Mouse (Mus musculus): ENCODE measurements at regions not wholly inside any gene's neighbourhood (a gene's known extent, or its start where the extent isn't known, plus 50 kb on each side); places are given as distances from the start of the nearest gene placed in this dataset.

- Histone ChIP-seq H3K27ac (no peak overlapping the region), H3K27me3 (no peaks in the 10 kb centered on the region), H3K4me2 (no peak overlapping the region), H3K4me3 (replicated peaks) (no peak overlapping the region), H3K9me3 (replicated peaks) (no peaks in the 10 kb centered on the region), H3K9ac (no peak overlapping the region), H3K4me1 (peaks cover 8% of the 10 kb centered on the region; the same call in 1 of the 2 replicates), H3K36me3 (no peaks in the 10 kb centered on the region)
- WGBS = 47% methylated on average over 4 of the region's 4 CpGs
- no peak for ATAC-seq (replicated peaks; ENCODE audit: low FRiP score)
These were observed 65.3 kb upstream of the Adamts5 start for GRCm38 (mm10) chr16:85966892-85967444.

- no peak overlapping the region for H3K4me2 ChIP-seq
- ATAC-seq (replicated peaks; ENCODE audit: low FRiP score) = no peak
- no peaks in the 10 kb centered on the region for H3K36me3 ChIP-seq
- no peak overlapping the region for H3K27ac ChIP-seq
- 78% methylated on average over 4 of the region's 4 CpGs for WGBS
- no peak overlapping the region for H3K4me3 ChIP-seq (replicated peaks)
- no peak overlapping the region for H3K9ac ChIP-seq
- no peaks in the 10 kb centered on the region for H3K27me3 ChIP-seq
- H3K9me3 ChIP-seq (replicated peaks) = no peaks in the 10 kb centered on the region
- H3K4me1 ChIP-seq = peaks cover 8% of the 10 kb centered on the region; the same call in 1 of the 2 replicates
These were observed 64.6 kb upstream of the Adamts5 start for GRCm38 (mm10) chr16:85966251-85966650.

- peak overlapping the region; percentile 70; the same call in 1 of the 2 replicates for H3K27ac ChIP-seq
- no peaks in the 10 kb centered on the region for H3K36me3 ChIP-seq
- no peak overlapping the region for H3K4me2 ChIP-seq
- H3K4me1 ChIP-seq = peaks cover 8% of the 10 kb centered on the region; the same call in 1 of the 2 replicates
- no peaks in the 10 kb centered on the region for H3K27me3 ChIP-seq
- 68% methylated on average over 2 of the region's 2 CpGs for WGBS
- no peak overlapping the region for H3K4me3 ChIP-seq (replicated peaks)
- H3K9ac ChIP-seq = no peak overlapping the region
- H3K9me3 ChIP-seq (replicated peaks) = no peaks in the 10 kb centered on the region
- peak; percentile 36; the same call in 1 of the 2 replicates for ATAC-seq (replicated peaks; ENCODE audit: low FRiP score)
These were observed 63.0 kb upstream of the Adamts5 start for GRCm38 (mm10) chr16:85964352-85965210.

- no peak overlapping the region for H3K4me3 ChIP-seq (replicated peaks)
- H3K36me3 ChIP-seq = no peaks in the 10 kb centered on the region
- no peaks in the 10 kb centered on the region for H3K9me3 ChIP-seq (replicated peaks)
- ATAC-seq (replicated peaks; ENCODE audit: low FRiP score) = no peak; the same call in 1 of the 2 replicates
- WGBS = 53% methylated on average over 4 of the region's 4 CpGs
- H3K4me2 ChIP-seq = no peak overlapping the region
- no peak overlapping the region for H3K27ac ChIP-seq
- no peaks in the 10 kb centered on the region for H3K4me1 ChIP-seq
- H3K27me3 ChIP-seq = no peaks in the 10 kb centered on the region
- no peak overlapping the region for H3K9ac ChIP-seq
These were observed 54.5 kb upstream of the Adamts5 start for GRCm38 (mm10) chr16:85956006-85956562.

GRCm38 (mm10) chr16:85951628-85952027 is 50.0 kb upstream of the Adamts5 start:
- no peaks in the 10 kb centered on the region for H3K9me3 ChIP-seq (replicated peaks)
- no peaks in the 10 kb centered on the region for H3K27me3 ChIP-seq
- no peaks in the 10 kb centered on the region for H3K4me1 ChIP-seq
- no peak overlapping the region for H3K4me2 ChIP-seq
- no peak overlapping the region for H3K4me3 ChIP-seq (replicated peaks)
- no peak overlapping the region for H3K27ac ChIP-seq
- H3K36me3 ChIP-seq = no peaks in the 10 kb centered on the region
- H3K9ac ChIP-seq = no peak overlapping the region
- no peak for ATAC-seq (replicated peaks; ENCODE audit: low FRiP score)
- WGBS = 91% methylated on average over 4 of the region's 4 CpGs

All from kidney, embryonic 15.5 days (tissue).